Mouse (Mus musculus): Measurements from ENCODE around the gene Akap8l.

DNA sequence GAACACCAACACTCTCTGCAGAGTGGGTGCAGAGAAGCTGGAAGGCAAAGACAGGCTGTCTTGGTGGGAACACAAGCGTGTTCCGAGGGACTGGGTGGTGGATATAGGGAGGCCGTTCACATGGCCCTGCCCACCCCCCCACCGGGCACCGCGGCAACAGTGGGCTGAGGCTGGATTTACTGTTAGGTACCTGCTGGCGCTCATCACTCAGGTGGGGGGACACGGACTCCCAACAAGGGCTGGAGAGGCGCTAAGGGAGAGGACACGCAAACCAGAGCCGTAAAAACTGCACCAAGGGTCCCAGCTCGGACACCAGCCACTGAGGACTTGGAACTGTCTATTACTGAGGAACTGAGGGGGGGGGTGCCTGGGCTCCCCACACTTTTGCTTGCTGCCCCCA is 15.5 kb downstream of the Akap8l start:
- TF ChIP-seq CTCF (IDR thresholded peaks at IDR 0.05; ENCODE audit: extremely low read depth, insufficient read length, insufficient replicate concordance, low read depth, low read length) (no peak), POLR2A (IDR thresholded peaks at IDR 0.05; ENCODE audit: low read depth, low read length) (no peak)

Measured in small intestine, adult 2 months (tissue).